Mouse (Mus musculus): ENCODE measurements around the gene Ghr. TPM values are rescaled to one million over a fixed set of nuclear protein-coding genes. Genes with fewer than 3 reads are reported as not detected.

Gene Ghr
- 10 to 100 TPM in 1 of 2 experiments, 1 to 10 TPM in 1; 7.4 to 11.2 TPM for total RNA-seq (2021)

- DNase-seq (ENCODE audit: extremely low spot score in 1 of 2, low spot score in 1 of 2) = peak; percentile 76 to 77
These were observed at the start of gene Ghr for GRCm38 (mm10) chr15:3582807-3583636. Gene Ghr (minus strand): TSS chr15:3583492.

GRCm38 (mm10) chr15:3622746-3623145 lies 39.5 kb upstream of the Ghr start:
- DNase-seq (ENCODE audit: extremely low spot score in 1 of 2, low spot score in 1 of 2) = no peak

- no peak for DNase-seq (ENCODE audit: extremely low spot score in 1 of 2, low spot score in 1 of 2)
These were observed 37.1 kb upstream of the Ghr start for GRCm38 (mm10) chr15:3620368-3620767.

GRCm38 (mm10) chr15:3618311-3618710 lies 35.0 kb upstream of the Ghr start:
- DNase-seq (ENCODE audit: extremely low spot score in 1 of 2, low spot score in 1 of 2) = no peak

- DNase-seq (ENCODE audit: extremely low spot score in 1 of 2, low spot score in 1 of 2) = no peak
These were observed 28.7 kb upstream of the Ghr start for GRCm38 (mm10) chr15:3611961-3612360.

GRCm38 (mm10) chr15:3607951-3608350 lies 24.7 kb upstream of the Ghr start:
- DNase-seq (ENCODE audit: extremely low spot score in 1 of 2, low spot score in 1 of 2) = no peak

GRCm38 (mm10) chr15:3602098-3602486 lies 18.8 kb upstream of the Ghr start:
- DNase-seq (ENCODE audit: extremely low spot score in 1 of 2, low spot score in 1 of 2) = no peak

GRCm38 (mm10) chr15:3601422-3602097 lies 18.3 kb upstream of the Ghr start:
- no peak for DNase-seq (ENCODE audit: extremely low spot score in 1 of 2, low spot score in 1 of 2)

GRCm38 (mm10) chr15:3587879-3588278 lies 4.6 kb upstream of the Ghr start:
- no peak for DNase-seq (ENCODE audit: extremely low spot score in 1 of 2, low spot score in 1 of 2)

- DNase-seq (ENCODE audit: extremely low spot score in 1 of 2, low spot score in 1 of 2) = no peak
These were observed 1.1 kb upstream of the Ghr start for GRCm38 (mm10) chr15:3584361-3584760.

GRCm38 (mm10) chr15:3581861-3582806 lies 1.2 kb downstream of the Ghr start:
- peak; percentile 15 to 23 for DNase-seq (ENCODE audit: extremely low spot score in 1 of 2, low spot score in 1 of 2)

GRCm38 (mm10) chr15:3581337-3581736 lies 2.0 kb downstream of the Ghr start:
- DNase-seq (ENCODE audit: extremely low spot score in 1 of 2, low spot score in 1 of 2) = no peak

- no peak for DNase-seq (ENCODE audit: extremely low spot score in 1 of 2, low spot score in 1 of 2)
These were observed 3.1 kb downstream of the Ghr start for GRCm38 (mm10) chr15:3580216-3580615.

- DNase-seq (ENCODE audit: extremely low spot score in 1 of 2, low spot score in 1 of 2) = no peak
These were observed 4.9 kb downstream of the Ghr start for GRCm38 (mm10) chr15:3578286-3578980.

- no peak for DNase-seq (ENCODE audit: extremely low spot score in 1 of 2, low spot score in 1 of 2)
These were observed 14.0 kb downstream of the Ghr start for GRCm38 (mm10) chr15:3569178-3569903.

GRCm38 (mm10) chr15:3564570-3564969 lies 18.7 kb downstream of the Ghr start:
- no peak for DNase-seq (ENCODE audit: extremely low spot score in 1 of 2, low spot score in 1 of 2)

- DNase-seq (ENCODE audit: extremely low spot score in 1 of 2, low spot score in 1 of 2) = no peak
These were observed 19.3 kb downstream of the Ghr start for GRCm38 (mm10) chr15:3563929-3564516.

- DNase-seq (ENCODE audit: extremely low spot score in 1 of 2, low spot score in 1 of 2) = no peak
These were observed 19.8 kb downstream of the Ghr start for GRCm38 (mm10) chr15:3563473-3563872.

GRCm38 (mm10) chr15:3558524-3558923 lies 24.8 kb downstream of the Ghr start:
- DNase-seq (ENCODE audit: extremely low spot score in 1 of 2, low spot score in 1 of 2) = no peak

Data from layer of hippocampus, postnatal 25 days (tissue).